Mouse (Mus musculus) cerebellum, postnatal 36 days (tissue): ENCODE measurements at regions not wholly inside any gene's neighbourhood (a gene's known extent, or its start where the extent isn't known, plus 50 kb on each side); places are given as distances from the start of the nearest gene placed in this dataset.

Experiments
- DNase-seq, 2 experiments: peaks; one replicate each; pipeline ENCODE4 v3.0.0; 2021 to 2022; ENCODE audit warnings: mixed read lengths in 2 of 2

DNA sequence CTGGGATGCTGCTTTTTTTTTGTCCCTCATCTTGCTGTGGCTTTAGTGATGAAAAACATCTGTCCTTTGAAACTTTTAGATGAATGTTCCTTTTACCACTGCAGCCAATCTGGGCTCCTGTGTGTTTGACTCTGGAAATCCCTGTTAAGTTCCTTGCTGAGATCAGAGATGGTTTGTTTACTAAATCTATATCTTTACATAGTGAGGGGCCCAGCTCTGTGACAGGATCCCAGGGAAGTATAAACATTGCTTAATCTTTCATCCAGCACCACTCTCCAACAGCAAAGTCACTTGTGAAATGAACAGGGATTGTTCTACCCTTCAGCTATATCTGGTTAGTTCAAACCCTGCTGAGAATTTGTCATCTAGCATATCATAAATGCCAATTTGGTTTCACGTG, 501.8 kb downstream of the Fat4 start:
- no peak for DNase-seq

DNA sequence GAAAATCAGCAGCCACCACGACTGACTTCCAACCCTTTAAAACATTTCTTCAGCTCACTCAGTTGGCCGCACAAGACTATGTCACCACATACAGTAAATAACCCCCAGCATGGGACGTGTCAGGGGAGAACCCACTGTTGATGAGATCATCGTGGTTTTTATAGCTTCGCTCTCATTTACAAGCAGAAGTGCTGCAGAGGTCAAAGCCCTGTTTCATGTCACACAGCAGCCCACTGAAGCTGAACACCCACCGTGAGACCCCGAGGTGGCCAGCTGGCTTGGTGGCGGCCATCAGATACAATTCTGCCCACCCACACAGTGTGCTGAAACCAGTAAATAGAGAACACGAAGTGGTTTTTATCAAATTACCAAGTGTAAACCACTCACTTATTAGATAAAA, 503.7 kb downstream of the Fat4 start:
- DNase-seq = no peak

DNA sequence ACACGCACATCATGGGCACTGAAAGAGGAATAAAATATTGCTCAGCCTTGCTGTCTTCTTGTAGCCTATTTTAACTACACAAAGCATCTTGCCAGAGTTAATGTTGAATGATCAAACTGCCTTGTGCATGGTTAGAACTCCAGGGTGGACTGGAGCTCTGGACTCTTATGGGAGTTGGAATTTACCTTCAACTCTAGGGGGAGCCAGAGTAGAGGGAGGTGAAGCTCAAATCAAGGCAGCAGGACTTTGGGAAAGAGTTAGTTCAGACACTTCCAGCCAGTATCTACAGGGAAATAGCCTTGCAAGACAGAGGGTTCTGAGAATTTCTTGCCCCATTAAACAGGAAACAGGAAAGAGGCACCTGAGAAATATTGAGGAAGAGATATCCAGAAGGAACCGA, 505.3 kb downstream of the Fat4 start:
- no peak for DNase-seq

DNA sequence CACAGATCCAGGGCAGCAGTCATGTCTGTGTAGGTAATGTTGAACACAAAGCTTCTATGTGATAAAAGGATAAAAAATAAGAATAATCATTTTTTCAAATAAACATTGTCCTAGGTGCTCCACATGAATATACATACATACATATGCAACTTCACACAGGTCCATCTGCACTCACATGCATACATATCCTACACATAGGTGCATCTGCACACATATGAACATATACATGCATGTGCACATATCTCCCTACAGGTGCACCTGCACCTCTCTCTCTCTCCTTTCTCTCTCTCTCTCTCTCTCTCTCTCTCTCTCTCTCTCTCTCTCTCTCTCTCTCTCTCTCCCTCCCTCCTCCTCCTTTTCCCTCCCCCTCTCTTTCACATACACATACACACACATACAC, 509.9 kb downstream of the Fat4 start:
- DNase-seq = no peak

DNA sequence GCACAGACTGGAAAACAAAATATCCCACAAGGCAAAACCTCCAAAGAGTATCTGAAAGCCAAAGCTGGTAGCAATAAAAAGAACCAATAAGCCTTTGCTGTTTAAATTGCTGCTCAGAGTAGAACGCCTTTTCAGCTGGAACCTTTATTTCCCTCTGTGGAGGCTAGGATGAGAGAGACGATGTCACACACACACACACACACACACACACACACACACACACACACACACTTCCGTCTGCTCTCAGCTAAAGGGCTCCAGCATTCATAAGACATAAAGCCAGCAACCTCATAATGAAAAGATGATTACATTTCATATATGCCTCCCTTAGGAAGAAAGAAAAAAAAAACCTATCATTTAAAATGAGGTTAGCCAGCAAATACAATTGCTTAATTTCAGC, 510.5 kb downstream of the Fat4 start:
- no peak for DNase-seq

DNA sequence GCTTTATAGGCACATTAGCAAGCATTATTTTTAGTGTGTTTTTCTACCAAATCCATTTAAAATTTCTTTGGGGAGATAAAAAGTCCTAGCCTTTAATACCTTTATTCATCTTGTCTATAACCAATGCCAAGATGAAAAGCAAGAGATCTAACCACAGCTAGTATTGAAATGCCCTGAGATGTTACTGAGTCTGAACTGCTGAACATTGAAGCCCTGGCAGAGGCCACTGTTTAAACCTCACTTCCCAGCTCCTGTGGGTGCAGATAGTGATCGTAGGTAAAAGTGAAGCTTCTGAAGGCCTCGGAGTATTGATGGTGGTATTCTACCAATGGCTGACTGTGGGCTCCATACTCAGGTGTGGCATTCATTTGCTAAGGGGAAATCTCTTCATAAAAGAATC, 510.9 kb downstream of the Fat4 start:
- no peak for DNase-seq

DNA sequence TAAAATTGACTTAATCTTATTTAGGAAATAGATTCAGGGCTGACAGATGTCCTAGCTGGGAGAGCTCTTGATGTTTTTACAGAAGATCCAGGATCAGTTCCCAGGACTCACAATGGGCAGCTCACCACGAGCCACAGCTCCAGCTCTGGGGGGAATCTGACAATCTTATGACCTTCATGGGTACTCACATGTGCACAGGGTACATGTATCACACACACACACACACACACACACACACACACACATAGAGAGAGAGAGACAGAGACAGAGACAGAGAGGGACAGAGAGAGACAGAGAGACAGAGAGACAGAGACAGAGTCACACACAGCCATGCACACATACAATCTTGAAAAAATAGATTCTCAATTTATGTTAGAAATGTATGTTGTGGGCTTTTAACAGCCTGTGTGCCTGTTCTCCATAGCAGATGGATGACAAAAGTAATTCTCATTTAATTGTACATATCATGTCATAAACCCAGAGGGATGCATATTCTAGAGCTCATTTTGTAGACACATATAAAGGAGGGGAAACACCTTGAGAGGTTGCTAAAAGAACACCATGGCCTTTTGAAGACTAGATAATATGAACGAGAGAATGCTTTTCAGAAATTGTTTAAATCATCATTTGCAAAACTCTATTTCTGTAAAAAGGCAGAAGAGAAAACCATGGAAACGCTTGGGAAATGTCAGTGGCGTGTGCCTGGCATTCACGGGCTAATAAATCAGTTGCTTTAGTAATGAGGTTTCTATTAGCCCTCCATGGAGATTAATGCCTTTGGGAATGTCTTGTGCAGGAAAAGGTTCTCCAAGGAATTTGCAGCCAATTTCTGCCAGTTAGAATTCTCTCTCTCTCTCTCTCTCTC, 538.3 kb downstream of the Fat4 start:
- no peak for DNase-seq

DNA sequence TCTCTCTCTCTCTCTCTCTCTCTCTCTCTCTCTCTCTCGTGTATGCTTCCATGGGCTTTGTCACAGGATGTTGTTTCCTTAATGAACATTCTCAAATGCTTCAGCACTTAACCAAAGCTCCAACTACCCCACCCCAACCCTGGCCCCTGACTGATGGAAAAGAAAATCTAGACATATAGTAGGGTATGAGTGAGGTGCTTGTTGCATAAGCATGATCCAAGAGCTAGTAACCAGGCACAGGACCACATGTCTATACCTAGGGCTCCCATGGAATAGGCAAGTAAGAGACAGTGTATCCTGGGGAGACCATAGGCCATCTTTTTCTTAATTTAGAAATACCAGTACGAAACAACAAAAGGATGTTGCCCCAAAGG, 538.9 kb downstream of the Fat4 start:
- DNase-seq = no peak

DNA sequence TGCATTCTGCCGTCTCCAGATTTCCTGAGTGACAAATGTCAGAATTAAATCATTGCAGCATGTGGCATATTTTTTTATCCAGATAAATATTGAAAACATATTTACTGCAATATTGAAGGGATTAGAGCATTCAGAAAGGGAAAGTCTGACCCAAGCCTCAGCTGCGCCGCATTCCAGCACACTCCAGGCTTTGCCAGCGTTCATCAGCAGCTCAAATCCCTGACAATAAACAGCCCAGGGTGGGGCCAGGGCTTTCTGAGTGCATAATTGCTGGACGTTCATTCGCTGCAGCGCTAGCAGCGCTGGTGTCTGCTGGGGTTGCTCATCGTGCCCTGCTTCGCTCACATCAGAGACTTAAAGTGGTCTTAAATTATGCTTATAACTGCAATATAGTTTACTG, 556.6 kb downstream of the Fat4 start:
- no peak for DNase-seq

DNA sequence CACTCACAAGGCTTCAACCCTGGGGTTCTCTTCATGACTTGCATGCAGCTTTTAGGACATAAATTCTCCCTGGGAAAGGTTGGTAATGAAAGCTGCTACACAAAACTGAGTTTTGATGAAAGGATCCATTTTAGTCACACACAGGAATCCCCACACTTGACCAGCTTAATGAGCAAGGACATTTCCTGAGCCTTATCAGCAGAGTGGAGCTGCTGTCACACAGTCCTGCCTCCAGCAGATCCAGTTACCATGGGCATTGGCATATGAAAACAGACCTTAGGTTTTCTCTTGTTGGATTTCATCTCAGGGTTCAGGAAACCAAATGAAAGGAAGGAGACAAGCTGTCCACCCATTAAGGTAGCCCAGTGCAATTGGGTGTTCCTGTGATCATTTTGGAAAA, 568.9 kb downstream of the Fat4 start:
- no peak for DNase-seq

DNA sequence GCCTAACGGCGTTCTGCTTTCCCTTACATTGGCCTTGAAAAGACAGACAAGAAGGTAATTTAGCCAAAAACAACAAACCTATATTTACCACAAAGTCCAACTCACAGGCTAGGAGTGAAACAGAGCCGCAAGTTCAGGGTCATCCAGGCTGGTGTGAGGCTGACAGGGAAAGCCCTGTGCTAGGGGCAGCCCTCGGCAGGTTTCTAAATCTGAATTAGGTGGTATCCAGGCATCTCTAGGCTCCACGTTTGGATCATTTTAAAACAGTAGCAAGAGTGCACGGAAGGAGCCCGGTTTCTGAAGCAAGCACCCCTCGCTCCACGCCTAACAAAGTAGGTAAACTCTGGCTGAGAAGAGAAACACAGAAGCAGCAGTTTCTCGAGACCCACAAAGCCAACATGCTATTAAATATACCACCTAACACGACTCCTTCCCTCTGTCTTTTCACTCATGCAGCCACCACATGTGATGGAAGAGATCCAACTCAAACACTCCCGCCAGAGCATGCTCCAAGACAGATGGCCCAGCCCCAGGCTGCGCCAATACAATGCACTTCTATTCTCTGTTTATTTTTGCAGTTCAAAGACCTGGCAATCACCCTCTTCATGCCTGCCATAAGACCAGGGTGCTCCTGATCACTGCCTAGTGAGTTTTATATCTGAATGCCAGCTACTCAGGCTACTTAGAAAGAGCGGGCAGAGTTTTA, 573.6 kb downstream of the Fat4 start:
- DNase-seq = peak in 1 of 2 experiments; percentile 6

DNA sequence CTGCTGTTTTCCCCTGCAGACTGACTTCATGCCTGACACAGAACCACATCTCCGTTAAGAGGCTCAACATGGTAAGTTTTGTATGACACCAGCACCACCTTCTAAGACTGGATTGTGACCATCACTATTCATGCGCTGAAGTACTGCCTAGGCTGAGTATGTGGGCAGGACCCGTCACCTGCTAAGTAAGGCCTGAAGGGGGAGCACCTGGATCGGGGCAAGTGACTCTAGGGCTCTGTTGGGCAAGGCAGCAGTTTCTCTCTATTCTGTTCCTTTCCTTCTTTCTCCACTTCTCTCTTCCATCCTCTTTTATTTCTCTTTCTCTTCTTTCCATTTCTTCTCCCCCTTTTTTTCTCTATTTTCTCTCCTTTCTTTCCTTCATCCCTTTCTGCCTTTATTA, 574.8 kb downstream of the Fat4 start:
- no peak for DNase-seq

DNA sequence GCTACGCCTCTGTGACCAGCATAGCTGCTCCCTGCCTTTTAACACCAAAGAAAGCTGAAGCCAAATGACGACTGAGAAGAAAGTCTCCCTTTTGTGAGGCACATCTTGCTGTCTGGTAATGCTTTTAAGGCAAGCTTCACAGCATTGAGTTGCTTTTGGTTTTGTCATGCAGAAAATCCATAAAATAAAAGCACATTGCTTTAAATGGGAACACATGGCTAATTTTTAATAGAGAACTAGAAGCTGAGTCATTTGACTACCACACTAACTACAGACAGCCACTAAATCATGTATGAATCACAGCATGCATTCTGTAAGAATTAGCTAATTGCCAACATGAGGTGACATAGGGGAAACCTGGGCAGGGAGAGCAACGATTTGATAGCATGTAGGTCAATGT, 579.1 kb downstream of the Fat4 start:
- DNase-seq = no peak

DNA sequence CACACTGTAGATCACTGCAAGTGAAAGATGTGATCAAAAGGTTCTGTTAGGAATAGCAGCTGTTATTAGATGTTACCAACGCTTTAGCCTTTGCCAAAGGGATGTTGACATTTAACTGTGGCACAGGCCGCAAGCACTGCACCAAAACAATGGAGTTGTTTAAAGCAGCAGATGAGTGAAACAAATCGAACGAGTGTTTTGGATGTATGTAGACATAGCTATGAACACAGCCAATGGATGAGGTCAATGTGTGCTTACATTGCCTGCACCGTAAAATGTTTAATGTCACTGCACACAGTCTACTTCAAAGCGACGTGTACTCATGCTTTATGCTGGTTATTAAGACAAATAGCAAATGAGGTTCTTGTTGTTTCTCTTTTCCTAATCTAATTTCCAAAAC, 602.7 kb downstream of the Fat4 start:
- DNase-seq = no peak

DNA sequence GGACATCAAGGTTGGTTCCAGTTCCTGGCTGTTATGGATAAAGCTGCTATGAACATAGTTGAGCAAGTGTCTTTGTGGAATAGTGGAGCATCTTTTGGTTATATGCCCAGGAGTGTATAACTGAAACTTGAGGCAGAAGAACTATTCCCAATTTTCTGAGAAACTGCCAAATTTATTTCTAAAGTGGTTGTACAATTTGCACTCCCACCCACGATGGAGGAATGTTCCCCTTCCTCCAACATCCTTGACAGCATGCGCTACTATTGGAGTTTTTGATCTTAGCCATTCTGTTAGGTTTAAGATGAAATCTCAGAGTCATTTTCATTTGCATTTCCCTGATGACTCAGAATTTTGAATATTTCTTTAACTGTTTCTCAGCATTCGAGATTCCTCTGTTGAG, 607.6 kb downstream of the Fat4 start:
- DNase-seq = no peak

DNA sequence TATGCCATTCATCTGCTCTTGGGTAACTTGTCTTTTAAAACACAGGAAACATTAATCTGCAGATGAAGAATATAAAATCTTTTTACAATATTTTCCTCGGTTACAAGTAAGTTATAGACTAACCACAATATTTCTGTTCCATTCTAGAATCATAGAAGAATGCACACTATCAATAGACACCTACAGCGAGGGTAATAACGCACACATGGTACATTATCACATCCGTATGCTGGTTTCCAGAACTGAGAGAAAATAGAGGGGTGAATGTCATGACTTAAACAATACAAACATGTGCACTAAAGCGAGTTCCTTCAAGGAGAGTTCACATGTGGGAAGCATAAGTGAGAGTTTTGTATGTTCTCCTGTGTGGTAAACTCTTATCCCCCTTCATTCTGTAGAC, 641.3 kb downstream of the Fat4 start:
- no peak for DNase-seq

DNA sequence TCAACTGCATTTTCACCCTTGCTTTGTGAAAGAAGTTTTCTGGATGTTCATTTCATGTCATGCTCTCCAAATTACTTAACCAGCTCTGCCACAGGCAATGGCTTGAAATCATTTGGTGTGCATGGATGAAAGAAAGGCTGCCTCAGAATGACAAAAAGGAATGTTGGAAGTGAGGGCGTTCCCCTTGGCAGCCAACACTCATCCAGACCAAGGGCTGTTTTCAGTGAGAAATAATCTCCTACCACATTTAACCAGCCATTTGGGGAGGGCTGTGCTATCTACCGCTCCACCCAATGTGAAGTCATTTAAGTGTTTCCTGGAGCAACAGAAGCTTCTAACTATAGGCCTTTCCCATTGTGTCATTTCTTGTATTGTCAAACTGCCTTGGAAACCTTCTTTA, 650.8 kb downstream of the Fat4 start:
- no peak for DNase-seq

DNA sequence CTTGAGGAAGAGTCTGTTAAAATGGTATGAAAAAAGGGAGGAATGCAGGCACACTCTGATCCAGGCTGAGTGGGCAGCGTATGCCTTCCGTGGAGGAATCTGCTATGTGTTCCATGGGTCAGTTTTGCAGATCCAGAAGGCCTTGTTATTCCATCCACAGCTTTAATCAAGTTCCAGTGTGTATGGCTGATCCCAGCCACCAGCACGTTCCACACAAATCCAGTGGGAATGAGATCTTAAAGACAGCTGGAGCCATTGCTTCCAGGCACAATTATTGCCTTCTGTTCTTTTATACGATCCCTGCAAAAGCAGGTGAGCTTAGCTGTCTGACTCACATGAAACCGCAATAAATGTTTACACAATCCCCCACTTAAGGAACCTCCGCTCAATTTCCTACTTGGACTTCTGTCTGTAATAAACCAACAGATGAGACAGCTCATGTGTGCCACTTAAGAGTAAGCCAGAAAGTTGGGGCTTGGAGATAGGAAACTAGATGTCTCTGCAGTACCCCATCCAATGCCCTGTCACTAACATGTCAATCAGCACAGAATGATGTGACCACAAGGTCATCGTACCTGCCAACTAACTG, 653.9 kb downstream of the Fat4 start:
- DNase-seq = no peak

DNA sequence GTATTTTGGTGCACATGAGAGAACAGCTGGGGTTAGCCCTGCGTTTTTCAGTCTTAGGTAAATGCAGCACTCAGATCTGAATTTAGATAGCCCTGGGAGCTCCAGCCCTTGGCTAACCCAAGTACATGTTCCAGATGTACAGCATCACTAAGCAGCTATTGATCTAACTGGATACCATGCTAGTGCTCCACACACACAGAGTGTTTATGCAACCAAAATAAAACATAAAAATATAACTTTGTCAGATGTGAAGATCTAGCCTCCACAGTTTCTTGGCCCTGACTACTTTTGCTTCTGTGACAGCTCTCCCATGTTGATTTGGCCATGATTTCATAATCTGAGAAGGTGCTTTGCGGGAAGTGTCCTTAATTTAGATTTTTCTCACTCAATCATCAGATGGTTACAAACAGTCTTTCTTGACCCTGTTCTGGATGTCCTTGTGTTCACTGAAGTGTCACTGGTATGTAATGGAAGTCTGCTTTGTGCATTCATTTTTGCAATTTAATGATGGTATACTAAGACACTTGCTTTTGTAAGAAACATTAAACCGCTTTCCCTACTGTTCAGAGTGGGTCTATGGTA, 672.8 kb downstream of the Fat4 start:
- DNase-seq = no peak

DNA sequence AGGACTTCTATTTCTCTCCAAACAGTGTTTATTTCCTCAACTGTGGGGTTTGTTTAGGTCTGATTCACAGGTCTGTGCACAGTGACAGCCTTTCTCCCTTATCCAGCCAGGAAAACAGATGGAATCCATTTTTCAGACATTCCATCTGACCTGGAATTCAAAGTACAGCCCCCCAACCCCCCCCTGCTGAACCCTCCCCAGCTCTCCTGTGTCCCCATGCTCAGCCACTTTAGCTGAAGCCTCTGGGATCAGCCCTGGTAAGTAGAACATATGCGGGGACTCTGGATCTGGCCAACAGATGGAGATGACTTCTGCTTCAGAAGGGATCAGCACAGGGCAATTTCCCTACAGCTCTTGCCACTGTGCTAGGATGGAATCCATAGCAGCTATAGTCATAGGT, 674.2 kb downstream of the Fat4 start:
- DNase-seq = no peak

DNA sequence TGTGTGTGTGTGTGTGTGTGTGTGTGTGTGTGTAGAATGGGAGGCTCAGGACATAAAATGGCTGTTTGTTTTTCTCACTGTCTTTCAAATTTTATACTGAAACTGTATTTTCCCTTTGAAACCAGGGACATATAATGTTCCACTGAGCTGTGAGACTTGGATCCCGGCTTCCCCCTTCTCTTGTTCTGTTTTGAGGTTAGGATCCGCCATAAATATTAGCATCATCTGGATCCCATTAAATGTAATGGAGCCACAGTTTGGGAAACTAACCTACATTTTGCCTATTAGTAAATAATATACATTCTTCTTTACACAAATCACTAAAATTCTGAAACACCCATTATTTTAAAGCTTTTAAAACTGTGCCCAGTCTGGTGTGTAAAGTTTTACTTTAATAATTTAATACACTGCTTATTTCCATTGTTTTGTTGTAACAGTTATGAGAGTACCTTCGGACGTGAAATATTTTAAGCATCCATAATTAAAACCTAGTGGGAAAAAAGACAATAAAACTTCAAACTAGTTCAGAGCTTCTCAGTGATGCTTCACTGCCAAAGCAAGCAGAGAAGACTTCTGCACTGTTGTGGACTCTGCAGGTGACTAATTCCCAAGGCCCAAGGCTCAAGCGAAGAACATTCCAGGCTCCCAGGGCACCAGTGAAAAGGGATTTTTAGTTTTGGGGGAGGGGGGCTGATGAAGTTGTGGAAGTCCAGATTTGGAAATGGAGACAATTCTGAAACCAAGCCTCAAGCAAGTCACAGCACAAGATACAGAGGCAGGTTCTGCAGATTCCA, 684.9 kb downstream of the Fat4 start:
- no peak for DNase-seq

DNA sequence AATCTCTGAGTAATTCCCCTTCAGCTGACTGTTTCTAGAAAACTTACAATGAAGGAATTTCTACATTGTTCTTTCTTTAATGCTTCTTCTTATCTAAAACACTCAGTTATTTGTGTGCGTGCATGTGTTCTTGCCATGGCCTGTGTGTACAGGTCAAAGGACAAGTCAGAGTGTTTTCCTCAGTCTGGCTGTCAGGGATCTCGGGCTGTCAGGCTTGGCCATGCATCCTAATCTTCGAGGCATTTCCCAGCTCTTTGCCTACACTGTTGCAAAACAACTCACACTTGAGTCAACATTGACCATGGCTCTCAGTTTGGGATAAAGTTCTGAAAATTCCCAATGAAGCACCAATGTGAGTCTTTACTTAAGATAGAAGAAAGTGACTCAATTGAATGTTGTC, 688.5 kb downstream of the Fat4 start:
- DNase-seq = no peak

DNA sequence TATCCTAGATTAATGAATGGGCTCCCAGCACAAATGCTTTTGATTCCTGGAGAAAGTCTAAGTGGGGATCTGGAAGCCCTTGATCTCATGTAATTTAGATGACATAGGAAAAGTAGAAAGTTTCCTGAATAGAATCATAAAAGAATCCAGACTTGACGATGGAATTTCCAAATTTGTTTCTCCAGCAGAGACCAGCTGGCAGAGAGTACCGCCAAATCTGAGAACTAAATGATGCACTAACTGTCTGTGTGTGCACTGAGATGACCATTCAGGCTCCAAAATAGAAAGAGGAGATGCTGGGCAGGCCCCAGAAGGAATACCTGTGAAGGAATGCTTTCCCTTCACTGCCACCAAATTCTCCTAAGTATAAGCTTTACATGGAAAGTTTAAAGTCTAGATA, 704.6 kb downstream of the Fat4 start:
- no peak for DNase-seq
